Mouse (Mus musculus): Measurements from ENCODE around the gene Plcl1.
"Not testable (repeated sequence)": the region's sequence is repeated elsewhere in the genome, so short reads cannot be mapped to it uniquely, and the experiment has no call there.

The Plcl1 gene

DNA sequence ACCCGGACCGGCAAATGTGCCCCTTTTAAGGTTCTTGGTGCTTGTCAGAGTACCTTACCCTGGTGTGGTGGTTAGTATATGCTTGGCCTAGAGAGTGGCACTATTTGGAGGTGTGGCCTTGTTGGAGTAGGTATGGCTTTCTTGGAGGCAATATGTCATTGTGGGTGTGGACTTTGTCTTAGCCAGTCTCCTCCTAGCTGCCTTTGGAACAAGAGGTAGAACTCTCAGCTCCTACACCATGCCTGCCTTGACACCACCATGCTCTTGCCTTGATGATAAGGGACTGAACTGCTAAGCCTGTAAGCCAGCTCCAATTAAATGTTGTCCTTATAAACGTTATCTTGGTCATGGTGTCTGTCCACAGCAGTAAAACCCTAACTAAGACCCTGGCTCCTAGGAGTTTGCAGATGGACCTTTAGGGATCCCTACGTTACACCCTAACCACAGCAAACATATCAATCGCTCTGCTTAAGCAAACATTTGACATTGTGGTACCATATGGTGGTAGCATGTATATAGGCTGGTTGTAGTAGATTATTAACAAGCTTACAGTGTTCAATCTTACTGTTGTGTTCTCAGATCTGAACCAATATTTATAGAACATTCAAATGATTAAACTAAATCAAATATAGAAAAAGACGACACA lies 39.4 kb downstream of the Plcl1 start:
- no peak for DNase-seq

DNA sequence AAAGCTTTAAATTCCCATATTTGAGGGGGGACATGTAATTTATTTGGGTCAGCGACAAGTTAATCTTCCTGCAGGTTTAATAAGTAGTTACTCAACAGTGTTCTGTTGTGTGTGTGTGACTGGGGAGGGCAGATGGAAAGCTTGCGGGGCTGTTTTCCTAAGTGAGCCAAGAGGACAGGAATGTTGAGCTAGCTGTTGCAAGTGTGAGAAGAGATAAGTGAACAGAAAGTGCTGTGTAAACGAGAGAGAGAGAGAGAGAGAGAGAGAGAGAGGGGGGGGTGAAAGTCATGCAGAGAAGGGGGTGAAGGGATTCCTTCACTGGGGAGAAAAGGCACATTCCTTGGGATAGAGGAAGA lies 39.9 kb downstream of the Plcl1 start:
- DNase-seq, result no peak

DNA sequence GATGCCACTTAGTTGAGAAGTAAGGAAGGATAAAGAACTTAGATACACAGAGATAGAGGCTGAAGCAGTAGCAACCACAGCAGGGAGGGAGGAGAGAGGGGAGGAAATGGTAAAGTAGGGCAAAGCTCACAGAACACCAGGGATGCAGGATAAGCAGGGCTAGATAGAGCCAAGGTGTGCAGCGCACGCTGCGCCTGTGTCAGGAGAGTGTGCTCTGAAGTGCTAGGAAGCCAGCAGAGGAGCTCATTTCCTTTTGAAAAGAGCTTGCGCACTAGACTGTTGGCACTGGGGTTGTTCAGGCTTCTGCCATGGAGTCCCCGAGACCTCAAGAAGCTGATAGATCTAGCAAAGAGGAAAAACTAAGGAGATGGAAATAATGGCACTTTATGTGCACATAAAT lies 40.6 kb downstream of the Plcl1 start:
- DNase-seq, result no peak

DNA sequence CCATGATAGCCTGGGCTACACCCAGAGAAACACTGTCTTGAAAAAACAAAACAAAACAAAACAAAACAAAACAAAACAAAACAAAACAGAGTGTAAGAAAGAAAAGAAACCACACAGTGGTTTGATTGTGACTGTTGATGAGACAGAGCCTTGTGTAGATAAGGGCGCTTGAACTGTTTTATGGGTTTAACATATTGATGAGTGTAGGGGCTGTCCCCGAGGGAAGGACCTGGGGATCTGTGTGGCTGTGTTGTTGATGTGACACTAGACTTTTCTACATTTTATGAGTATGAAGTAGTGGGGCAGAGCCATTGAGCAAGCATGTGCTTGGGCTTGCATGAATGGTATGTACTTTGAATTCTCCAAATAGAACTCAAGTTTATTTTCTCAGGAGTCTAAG lies 41.2 kb downstream of the Plcl1 start:
- no peak for DNase-seq

DNA sequence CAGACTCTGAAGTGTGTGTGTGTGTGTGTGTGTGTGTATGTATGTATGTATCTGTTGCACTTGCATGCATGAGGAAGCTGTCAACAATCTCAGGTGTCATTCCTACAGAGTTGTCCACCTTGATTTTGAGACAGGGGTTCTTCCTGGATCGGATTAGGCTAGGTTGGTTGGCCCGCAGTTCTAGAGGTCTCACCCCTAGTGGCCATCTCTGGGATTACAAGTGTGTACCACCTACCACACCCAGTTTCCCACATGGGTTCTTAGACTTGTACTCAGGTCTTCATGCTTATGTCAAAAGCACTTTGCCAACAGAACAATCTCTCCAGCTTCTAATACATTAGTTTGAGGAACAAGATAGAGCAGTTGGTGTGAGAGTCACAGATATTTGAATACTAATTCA lies 41.9 kb downstream of the Plcl1 start:
- no peak for DNase-seq

DNA sequence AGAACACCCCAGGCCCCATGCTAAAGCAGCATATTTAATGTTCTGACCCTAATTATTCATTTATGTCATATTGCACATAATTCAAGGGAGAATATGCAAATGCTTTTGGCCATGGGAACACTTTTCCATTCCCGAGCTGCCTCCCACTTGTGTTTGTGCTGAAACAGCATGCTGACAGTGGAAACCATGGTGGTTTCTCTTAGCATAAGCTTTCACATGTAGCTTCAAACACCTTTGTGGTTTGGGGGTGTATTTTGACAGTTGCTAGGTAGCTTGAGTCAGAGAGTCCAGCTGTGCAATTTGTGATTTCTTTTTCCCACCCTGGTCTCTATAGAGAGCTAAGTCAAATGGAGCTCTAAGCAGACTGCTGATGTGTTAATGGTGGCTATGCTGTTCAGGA lies 42.4 kb downstream of the Plcl1 start:
- no peak for DNase-seq

DNA sequence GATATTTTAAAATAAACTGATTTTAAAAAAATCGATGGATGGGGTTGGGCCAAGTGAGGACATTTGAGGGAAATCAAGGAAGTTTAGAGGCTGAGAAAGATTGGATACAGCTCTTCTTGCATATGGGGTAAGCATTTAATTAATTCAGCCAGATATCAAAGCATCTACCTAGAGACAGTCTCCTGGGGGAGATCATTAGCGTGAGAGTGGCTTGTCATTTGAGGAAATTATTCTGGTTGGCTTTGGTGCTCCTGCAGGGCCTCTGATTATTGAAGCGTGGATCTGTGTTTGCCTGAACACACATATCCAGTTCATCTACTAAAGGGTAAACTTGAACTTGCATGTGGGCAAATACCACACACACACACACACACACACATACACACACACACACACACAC lies 44.1 kb downstream of the Plcl1 start:
- DNase-seq, result no peak

DNA sequence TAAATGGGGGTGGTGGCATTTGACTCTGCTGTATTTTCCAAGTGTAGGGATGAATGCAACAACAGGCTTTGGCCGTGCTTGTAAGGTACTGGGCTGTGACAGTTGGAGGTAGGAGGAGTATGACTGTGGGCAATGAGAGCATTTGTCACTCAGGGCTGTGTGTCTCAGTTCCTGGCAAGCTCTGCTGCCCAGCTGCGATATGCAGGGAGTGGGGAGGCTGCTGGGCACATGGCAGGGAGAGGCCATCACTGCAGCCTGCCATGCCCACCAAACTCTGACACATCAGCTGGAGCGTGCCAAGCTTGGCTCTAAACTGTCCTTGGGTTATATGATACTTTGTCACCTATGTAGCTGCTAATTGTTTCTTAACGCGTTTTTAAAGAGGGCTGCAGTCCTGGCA lies 48.4 kb downstream of the Plcl1 start:
- DNase-seq, result no peak

DNA sequence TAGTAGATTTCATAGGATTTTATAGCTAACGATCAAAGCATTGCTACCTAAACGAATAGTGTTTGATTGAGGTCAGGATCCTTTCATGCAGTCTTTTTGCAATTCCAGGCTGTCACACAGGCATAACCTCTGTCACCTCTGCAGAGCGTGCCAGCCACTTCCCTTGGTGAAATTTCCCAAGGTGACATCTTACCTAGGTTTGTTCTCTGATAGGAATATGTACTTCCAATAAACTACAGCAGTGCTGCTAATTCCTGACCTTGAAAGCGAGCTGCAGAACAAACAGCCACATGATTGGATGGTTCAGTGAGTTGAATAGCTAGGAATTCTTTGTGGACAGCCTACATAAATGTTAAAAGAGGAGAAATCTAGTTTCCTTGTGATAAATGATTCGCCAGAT lies 56.6 kb downstream of the Plcl1 start:
- DNase-seq, result no peak

DNA sequence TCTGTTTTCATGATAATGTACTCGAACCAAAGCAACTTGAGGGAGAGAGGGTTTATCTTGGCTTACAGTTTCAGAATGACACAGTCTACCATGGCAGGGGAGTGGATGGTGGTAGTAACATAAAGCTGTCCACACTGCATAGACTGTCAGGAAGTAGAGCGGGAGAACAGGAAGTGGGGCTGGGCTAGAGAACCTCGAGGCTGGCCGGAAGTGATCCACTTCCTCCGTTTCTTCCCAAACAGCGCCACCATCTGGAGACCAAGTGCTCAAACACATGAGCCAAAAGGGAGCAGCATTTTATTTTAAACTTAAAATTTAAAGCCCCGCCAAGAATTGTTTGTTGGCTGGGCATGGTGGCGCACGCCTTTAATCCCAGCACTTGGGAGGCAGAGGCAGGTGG lies 68.0 kb downstream of the Plcl1 start:
- no peak for DNase-seq

DNA sequence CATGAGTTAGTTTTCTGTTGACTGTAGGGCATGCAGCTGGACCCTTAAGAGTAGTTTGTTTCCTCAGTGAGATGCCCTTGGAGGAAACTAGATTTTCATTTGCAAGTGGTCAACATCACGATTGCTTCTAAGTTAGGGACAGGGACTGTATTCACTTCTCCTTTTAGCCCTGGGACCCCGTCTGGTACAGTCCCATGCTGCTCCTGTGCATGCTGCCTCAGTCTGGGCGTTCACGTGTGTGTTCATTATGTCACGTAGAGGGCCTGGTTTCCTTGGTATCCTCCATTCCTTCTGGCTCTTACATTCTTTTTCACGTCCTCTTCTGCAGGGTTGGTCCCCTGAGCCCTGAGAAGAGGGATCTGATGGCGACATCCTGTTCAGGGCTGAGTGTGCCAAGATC lies 69.3 kb downstream of the Plcl1 start:
- DNase-seq, result no peak

DNA sequence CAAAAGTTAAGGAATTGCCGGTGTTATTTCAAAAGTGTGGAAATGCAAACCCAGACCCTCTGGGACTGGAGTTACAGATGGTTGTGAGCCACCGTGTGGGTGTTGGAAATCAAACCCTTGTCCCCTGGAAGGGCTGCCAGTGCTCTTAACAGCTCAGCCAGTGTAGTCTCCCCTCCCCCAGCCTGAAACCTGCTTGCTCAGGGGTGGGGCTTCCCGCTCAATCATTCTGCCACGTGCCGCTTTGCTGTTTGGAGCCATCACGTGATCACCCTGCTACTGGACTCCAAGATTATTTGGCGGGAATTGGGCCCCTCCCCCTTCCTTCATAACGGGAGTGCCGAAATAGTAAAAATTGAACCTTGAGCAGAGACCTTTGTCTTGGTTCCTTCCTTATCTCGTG lies 81.7 kb downstream of the Plcl1 start:
- not testable (repeated sequence) for DNase-seq

DNA sequence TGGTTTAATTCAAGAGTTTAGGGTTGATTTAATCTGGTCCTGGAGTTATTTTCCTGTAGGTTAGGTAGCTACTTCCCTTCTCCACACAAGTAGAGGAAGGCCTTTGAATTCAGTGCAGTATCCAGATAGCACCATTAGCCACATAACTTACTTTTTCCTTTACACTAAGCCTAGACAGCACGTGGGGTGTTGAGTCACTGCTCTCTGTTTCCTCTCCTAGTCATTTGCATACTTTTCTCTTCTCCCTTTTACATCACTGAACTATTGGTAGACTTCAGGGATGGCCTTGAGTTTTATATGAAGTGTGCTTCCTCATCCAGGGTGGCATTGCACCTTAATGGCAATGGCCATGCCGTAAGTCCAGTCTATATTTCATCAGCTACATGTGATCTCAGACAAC lies 82.5 kb downstream of the Plcl1 start:
- no peak for DNase-seq

DNA sequence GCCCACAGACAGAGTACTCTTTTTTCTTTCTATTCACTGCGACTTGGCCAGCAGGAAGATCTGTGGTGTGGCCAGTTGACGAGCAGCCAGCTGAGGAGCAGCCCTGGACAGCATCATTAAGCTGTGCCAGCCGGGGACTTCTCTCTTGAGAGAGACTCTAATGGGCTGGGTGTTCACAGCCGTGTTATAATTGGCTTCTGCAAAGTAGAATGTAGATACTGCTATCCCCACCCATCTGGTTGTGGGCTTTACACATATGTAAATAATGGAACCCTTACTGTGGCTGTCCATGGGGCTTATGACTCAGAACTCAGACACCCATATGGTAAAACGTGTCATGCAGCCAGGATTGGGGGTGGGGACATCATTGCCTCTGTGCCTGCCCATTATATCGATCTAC lies 83.6 kb downstream of the Plcl1 start:
- peak; percentile 36 for DNase-seq

DNA sequence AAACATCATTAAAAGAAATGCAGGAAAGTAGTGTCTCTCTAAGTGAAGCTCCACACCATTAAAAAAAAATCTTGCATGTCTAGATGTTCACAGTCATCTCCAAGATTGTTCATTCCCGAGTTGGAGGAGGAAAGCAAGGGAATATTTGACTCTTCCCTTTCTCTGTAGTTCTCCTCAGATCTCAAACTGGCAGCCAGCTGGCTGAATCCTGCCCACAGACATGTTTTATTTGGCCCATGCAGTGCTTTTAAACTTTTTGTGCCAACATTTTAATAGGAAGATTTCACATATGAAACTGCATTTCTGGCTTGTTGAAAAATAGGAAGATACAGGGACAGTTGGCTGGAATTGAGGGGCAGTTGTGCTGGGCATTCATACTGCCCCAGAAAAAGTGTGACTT lies 94.2 kb downstream of the Plcl1 start:
- DNase-seq, result no peak

DNA sequence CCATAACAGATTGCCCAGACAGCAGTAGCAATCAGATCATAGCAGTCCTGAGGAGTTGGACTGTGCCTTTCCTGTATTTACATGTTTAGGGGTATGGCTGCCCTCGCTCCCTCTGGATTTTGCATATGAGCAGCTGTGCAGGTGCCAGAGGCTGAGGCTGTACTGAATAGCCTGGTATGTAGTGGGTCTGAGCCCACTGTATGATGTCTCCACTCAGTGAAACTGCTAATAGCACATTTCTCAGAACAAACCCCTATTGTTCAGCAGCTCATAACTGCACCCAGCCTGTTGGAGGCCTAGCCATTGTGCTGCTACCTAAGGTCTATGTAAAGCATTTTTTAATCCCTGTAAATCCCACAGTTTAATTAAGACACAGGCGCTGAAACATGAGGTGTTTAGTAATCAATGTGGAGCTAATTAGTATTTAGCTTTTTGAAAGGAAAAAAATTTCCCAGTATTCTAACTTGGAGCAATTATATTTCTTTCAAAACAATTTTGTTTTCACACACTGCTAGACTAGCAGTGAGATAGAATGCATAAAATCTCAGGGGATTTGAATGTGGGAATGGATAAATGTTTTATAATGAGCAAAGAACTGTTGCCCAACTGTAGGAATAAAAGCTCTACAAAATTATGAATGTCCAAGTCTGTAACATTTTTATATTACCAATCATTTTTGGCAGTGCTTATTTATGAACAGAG lies 95.4 kb downstream of the Plcl1 start:
- DNase-seq, result no peak

DNA sequence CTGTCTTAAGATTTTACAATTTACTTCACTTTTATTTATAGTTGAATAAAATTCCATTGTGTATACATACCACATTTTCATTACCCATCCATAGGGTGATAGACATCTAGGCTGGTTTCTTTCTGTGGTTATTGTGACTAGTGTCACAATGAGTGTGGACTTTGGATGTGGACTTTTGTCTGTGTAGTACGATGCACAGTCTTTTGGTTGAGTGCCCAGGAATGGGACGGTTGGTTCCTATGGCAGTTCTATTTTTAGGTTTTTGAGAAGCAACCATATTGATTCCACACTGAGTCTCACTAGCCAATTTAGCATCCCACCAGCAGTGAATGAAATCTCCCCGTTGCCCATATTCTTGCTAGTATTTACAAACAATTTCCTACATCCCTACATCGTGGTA lies 100.1 kb downstream of the Plcl1 start:
- DNase-seq, result no peak

DNA sequence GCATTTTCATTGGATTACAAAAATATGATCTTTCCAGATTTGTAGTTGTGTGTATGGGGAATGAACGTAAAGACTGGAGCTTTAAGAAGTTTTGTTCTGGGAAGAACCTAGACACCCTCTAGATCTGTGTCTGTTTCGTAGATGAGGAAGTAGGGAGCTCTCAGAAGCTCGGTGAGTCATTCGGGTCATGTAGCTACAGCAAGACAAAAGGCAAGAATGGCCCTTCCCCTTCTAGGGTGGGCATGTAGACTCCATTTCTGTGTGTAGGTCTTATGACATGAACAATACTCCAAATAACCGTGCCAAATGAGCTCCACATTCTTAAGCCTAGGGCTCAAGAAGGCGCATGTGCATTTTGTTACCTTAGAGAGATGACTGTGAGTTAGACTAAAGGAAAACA lies 101.3 kb downstream of the Plcl1 start:
- no peak for DNase-seq

DNA sequence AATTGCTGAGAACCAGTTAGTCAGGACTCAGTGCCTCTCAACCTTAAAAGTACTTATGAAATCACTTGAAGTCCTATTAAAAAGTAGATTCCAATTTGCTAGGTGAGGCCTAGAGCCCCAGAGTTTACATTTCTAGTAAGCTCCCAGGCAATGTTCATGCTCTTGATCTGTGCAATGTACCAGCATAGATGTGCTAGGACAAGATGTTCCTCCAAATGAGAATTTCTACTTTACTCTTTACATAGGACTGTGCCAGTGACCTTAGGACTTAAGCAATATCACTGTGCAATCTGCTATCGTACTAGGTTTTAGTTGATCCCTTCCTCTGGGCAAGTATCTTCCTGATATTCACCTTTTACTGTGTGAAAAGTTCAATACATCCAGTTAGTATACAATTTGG lies 103.9 kb downstream of the Plcl1 start:
- no peak for DNase-seq

DNA sequence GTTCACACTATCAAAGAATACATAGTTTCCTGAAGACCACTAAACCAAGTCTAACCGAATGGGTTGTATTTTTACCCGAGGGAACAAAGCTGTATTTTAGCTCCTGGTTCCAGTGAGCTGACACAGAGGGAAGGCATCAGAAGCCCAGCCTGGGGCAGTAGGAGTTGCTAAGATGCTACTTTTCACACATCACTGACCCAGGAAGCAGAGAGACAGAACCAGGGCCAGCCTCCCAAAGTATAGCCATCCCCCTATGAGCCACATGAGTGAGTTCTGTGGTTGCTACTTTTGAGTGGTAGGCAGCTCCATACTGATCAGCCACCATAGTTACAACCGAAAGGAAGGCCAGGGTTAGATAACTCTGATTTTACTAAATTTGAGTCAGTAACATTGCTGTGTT lies 106.4 kb downstream of the Plcl1 start:
- no peak for DNase-seq

DNA sequence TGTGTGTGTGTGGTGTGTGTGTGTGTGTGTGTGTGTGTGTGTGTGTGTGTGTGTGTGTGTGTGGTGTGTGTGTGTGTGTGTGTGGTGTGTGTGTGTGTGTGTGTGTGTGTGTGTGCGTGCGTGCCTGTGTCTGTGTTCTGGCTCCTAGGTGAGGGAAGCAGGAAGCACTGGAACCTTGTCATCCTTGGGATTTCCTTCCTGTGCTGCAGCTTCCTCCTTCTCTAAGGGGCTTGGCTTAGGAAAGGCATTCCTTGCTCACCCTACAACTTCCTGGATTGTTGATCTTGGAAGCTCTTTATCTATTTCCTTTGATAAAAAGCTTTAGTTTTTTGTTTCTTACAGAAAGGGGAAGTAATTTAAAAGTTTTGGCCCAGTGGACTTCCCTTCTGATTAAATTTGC lies 107.1 kb downstream of the Plcl1 start:
- DNase-seq, result not testable (repeated sequence)

DNA sequence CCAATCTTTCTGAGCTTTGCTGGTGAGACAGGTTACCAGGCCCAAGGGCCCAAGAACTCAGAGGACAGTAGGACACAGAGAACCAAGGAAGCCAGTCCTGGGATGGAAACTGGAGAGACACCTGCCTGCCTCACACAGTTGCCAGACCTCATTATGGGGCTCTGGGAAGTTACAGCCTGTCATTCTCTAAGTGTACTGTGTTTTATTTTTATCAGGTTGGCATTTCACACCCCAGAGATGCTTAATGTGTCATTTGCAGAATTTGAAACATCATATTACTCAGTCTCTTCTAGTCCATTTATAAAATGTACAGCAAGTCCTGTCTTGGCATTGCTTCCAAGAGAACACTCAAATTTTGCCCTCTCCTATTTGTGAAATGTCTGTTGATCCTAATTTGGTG lies 111.5 kb downstream of the Plcl1 start:
- no peak for DNase-seq

DNA sequence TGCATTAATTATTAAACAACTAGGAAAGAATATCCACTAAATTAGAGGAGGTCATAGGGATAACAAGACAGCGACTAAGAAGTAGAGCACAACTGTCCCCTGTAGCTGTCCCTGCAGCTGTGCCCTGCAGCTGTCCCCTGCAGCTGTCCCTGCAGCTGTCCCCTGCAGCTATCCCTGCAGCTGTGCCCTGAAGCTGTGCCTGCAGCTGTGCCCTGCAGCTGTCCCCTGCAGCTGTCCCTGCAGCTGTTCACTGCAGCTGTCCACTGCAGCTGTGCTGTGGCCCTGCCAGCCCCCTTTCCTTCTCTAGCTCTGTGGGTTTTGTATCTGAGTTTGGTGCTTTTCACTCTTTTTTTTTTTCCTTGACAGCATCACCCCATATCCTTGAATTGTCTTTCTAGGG lies 118.2 kb downstream of the Plcl1 start:
- DNase-seq, result no peak

DNA sequence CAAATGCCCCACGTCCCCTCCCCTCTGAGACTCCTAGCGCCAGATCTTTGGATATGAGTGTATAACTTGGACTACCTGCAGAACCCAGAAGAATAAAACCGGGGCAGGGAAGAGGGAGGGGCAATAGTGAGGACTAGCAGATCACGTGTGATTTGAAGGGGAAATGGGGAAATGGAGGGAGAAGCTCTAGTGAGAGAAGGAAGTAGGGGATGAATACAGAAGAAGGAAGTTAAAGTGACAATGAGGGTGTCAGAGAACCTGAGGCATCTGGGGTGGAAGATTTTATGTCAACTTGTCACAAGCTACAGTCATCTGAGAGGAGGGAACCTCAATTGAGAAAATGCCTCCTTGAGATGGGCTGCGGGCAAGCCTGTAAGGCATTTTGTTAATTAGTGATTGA lies 119.4 kb downstream of the Plcl1 start:
- DNase-seq, result no peak

DNA sequence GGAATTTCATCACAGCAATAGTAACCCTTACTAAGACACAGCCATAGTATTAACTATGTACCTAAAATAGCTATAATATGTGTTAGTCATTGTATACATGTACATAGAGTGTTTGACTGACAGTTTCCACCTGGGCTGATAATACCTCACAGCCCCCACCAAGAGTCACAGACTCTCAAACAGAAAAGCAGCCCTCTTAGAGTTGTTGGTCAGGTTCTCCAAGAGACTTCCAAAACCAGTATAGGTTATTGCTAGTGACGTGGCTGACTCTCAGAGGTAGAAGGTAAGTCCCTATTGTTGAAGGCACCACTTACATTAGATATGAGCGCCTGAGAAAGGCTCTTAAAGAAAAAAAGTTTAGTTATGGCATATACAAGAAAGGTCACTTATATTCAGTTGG lies 120.0 kb downstream of the Plcl1 start:
- no peak for DNase-seq

Data from lung, postnatal 10 days (tissue).